Mouse (Mus musculus): Measurements from ENCODE around the gene Apc2.

Apc2 gene

GRCm38 (mm10) chr10:80262169-80262568, 33.6 kb upstream of the Apc2 start:
- no peak for DNase-seq (ENCODE audit: extremely low read depth, low read depth, low spot score)

GRCm38 (mm10) chr10:80262776-80263365, 32.9 kb upstream of the Apc2 start:
- no peak for DNase-seq (ENCODE audit: extremely low read depth, low read depth, low spot score)

GRCm38 (mm10) chr10:80264341-80265148, 31.2 kb upstream of the Apc2 start:
- DNase-seq (ENCODE audit: extremely low read depth, low read depth, low spot score), result peak; percentile 86

GRCm38 (mm10) chr10:80265149-80265486, 30.7 kb upstream of the Apc2 start:
- no peak for DNase-seq (ENCODE audit: extremely low read depth, low read depth, low spot score)

- DNase-seq (ENCODE audit: extremely low read depth, low read depth, low spot score), result no peak
Measured at GRCm38 (mm10) chr10:80270099-80270498, 25.7 kb upstream of the Apc2 start.

GRCm38 (mm10) chr10:80270734-80271181, 25.0 kb upstream of the Apc2 start:
- no peak for DNase-seq (ENCODE audit: extremely low read depth, low read depth, low spot score)

- no peak for DNase-seq (ENCODE audit: extremely low read depth, low read depth, low spot score)
Measured at GRCm38 (mm10) chr10:80271186-80271843, 24.5 kb upstream of the Apc2 start.

GRCm38 (mm10) chr10:80271870-80272585, 23.7 kb upstream of the Apc2 start:
- DNase-seq (ENCODE audit: extremely low read depth, low read depth, low spot score), result no peak

GRCm38 (mm10) chr10:80273847-80274246, 21.9 kb upstream of the Apc2 start:
- no peak for DNase-seq (ENCODE audit: extremely low read depth, low read depth, low spot score)

GRCm38 (mm10) chr10:80276238-80276637, 19.5 kb upstream of the Apc2 start:
- no peak for DNase-seq (ENCODE audit: extremely low read depth, low read depth, low spot score)

GRCm38 (mm10) chr10:80278390-80278789, 17.4 kb upstream of the Apc2 start:
- no peak for DNase-seq (ENCODE audit: extremely low read depth, low read depth, low spot score)

GRCm38 (mm10) chr10:80279273-80279672, 16.5 kb upstream of the Apc2 start:
- no peak for DNase-seq (ENCODE audit: extremely low read depth, low read depth, low spot score)

GRCm38 (mm10) chr10:80281304-80281703, 14.5 kb upstream of the Apc2 start:
- no peak for DNase-seq (ENCODE audit: extremely low read depth, low read depth, low spot score)

- DNase-seq (ENCODE audit: extremely low read depth, low read depth, low spot score), result no peak
Measured at GRCm38 (mm10) chr10:80281921-80282371, 13.8 kb upstream of the Apc2 start.

GRCm38 (mm10) chr10:80282481-80283441, 13.0 kb upstream of the Apc2 start:
- DNase-seq (ENCODE audit: extremely low read depth, low read depth, low spot score), result no peak

- no peak for DNase-seq (ENCODE audit: extremely low read depth, low read depth, low spot score)
Measured at GRCm38 (mm10) chr10:80285222-80286070, 10.3 kb upstream of the Apc2 start.

- DNase-seq (ENCODE audit: extremely low read depth, low read depth, low spot score), result no peak
Measured at GRCm38 (mm10) chr10:80288097-80288496, 7.7 kb upstream of the Apc2 start.

- no peak for DNase-seq (ENCODE audit: extremely low read depth, low read depth, low spot score)
Measured at GRCm38 (mm10) chr10:80288657-80289056, 7.1 kb upstream of the Apc2 start.

All from fat pad, adult 2 months (tissue).